Mouse (Mus musculus): ENCODE measurements around the gene Slc39a7. TPM values are rescaled to one million over a fixed set of nuclear protein-coding genes. Genes with fewer than 3 reads are reported as not detected.
"Not testable (repeated sequence)": the region's sequence is repeated elsewhere in the genome, so short reads cannot be mapped to it uniquely, and the experiment has no call there.

Slc39a7 gene
- polyA plus RNA-seq, 1 experiment from 2014 or later = 108 TPM

GRCm38 (mm10) chr17:33999341-34000149, 31.9 kb downstream of the Slc39a7 start:
- Histone ChIP-seq H3K36me3 (ENCODE audit: control insufficient read depth, insufficient read depth, low read length) (no peaks in the 10 kb centered on the region), H3K9ac (ENCODE audit: low read length) (peak overlapping the region; percentile 43), H3K4me2 (ENCODE audit: low read depth) (peak overlapping the region; percentile 90), H3K4me1 (ENCODE audit: control insufficient read depth, insufficient read depth, low read length) (no peaks in the 10 kb centered on the region), H3K27ac (ENCODE audit: low read depth, low read length) (no peak overlapping the region), H3K27me3 (ENCODE audit: control insufficient read depth, insufficient read depth, low read length) (peaks cover 12% of the 10 kb centered on the region), H3K9me3 (ENCODE audit: control insufficient read depth, low read length) (no peaks in the 10 kb centered on the region), H3K4me3 (ENCODE audit: low read depth, low read length) (peak overlapping the region; percentile 53)
- 2% methylated on average over 70 of the region's 87 CpGs for WGBS
- peak; percentile 58 for ATAC-seq (ENCODE audit: insufficient read depth, low FRiP score, low TSS enrichment)
- DNase-seq (ENCODE audit: low spot score) = peak; percentile 20

GRCm38 (mm10) chr17:33998697-33999096, 32.8 kb downstream of the Slc39a7 start:
- not testable (repeated sequence) for H3K4me1 ChIP-seq (ENCODE audit: control insufficient read depth, insufficient read depth, low read length); H3K9ac ChIP-seq (ENCODE audit: low read length); H3K4me3 ChIP-seq (ENCODE audit: low read depth, low read length); ATAC-seq (ENCODE audit: insufficient read depth, low FRiP score, low TSS enrichment); H3K36me3 ChIP-seq (ENCODE audit: control insufficient read depth, insufficient read depth, low read length); H3K4me2 ChIP-seq (ENCODE audit: low read depth); DNase-seq (ENCODE audit: low spot score); H3K9me3 ChIP-seq (ENCODE audit: control insufficient read depth, low read length); H3K27ac ChIP-seq (ENCODE audit: low read depth, low read length)
- 63% methylated on average over 5 of the region's 5 CpGs for WGBS
- peaks cover 12% of the 10 kb centered on the region for H3K27me3 ChIP-seq (ENCODE audit: control insufficient read depth, insufficient read depth, low read length)

- DNase-seq (ENCODE audit: low spot score); H3K27ac ChIP-seq (ENCODE audit: low read depth, low read length): not testable (repeated sequence)
These were observed 34.5 kb downstream of the Slc39a7 start for GRCm38 (mm10) chr17:33997025-33997424.

GRCm38 (mm10) chr17:33995651-33996050, 35.8 kb downstream of the Slc39a7 start:
- Histone ChIP-seq H3K27ac (ENCODE audit: low read depth, low read length) (no peak overlapping the region), H3K4me2 (ENCODE audit: low read depth) (no peak overlapping the region), H3K4me1 (ENCODE audit: control insufficient read depth, insufficient read depth, low read length) (no peaks in the 10 kb centered on the region), H3K27me3 (ENCODE audit: control insufficient read depth, insufficient read depth, low read length) (peaks cover 10% of the 10 kb centered on the region), H3K9me3 (ENCODE audit: control insufficient read depth, low read length) (no peaks in the 10 kb centered on the region), H3K36me3 (ENCODE audit: control insufficient read depth, insufficient read depth, low read length) (no peaks in the 10 kb centered on the region), H3K4me3 (ENCODE audit: low read depth, low read length) (no peak overlapping the region), H3K9ac (ENCODE audit: low read length) (no peak overlapping the region)
- DNase-seq (ENCODE audit: low spot score) (no peak), ATAC-seq (ENCODE audit: insufficient read depth, low FRiP score, low TSS enrichment) (no peak)
- 42% methylated on average over 3 of the region's 3 CpGs for WGBS

More at GRCm38 (mm10) chr17:33997025-33997424, 34.5 kb downstream of the Slc39a7 start:
- not testable (repeated sequence) for H3K9ac ChIP-seq (ENCODE audit: low read length); H3K9me3 ChIP-seq (ENCODE audit: control insufficient read depth, low read length); H3K36me3 ChIP-seq (ENCODE audit: control insufficient read depth, insufficient read depth, low read length); H3K4me1 ChIP-seq (ENCODE audit: control insufficient read depth, insufficient read depth, low read length); ATAC-seq (ENCODE audit: insufficient read depth, low FRiP score, low TSS enrichment); H3K4me3 ChIP-seq (ENCODE audit: low read depth, low read length); H3K4me2 ChIP-seq (ENCODE audit: low read depth)
- H3K27me3 ChIP-seq (ENCODE audit: control insufficient read depth, insufficient read depth, low read length) = peaks cover 12% of the 10 kb centered on the region
- 84% methylated on average over 2 of the region's 2 CpGs for WGBS

GRCm38 (mm10) chr17:33994959-33995358, 36.5 kb downstream of the Slc39a7 start:
- no peak overlapping the region for H3K4me2 ChIP-seq (ENCODE audit: low read depth)
- H3K9me3 ChIP-seq (ENCODE audit: control insufficient read depth, low read length) = no peaks in the 10 kb centered on the region
- ATAC-seq (ENCODE audit: insufficient read depth, low FRiP score, low TSS enrichment) (no peak), DNase-seq (ENCODE audit: low spot score) (no peak)
- H3K4me3 ChIP-seq (ENCODE audit: low read depth, low read length) = no peak overlapping the region
- H3K36me3 ChIP-seq (ENCODE audit: control insufficient read depth, insufficient read depth, low read length) = no peaks in the 10 kb centered on the region
- peaks cover 6% of the 10 kb centered on the region; the same call in 1 of the 2 replicates for H3K27me3 ChIP-seq (ENCODE audit: control insufficient read depth, insufficient read depth, low read length)
- no peaks in the 10 kb centered on the region for H3K4me1 ChIP-seq (ENCODE audit: control insufficient read depth, insufficient read depth, low read length)
- no peak overlapping the region for H3K27ac ChIP-seq (ENCODE audit: low read depth, low read length)
- WGBS = 91% methylated on average over 8 of the region's 8 CpGs
- no peak overlapping the region for H3K9ac ChIP-seq (ENCODE audit: low read length)

GRCm38 (mm10) chr17:33991788-33992664, 39.5 kb downstream of the Slc39a7 start:
- ATAC-seq (ENCODE audit: insufficient read depth, low FRiP score, low TSS enrichment) (no peak), DNase-seq (ENCODE audit: low spot score) (peak; percentile 75)
- Histone ChIP-seq H3K9me3 (ENCODE audit: control insufficient read depth, low read length) (no peaks in the 10 kb centered on the region), H3K4me1 (ENCODE audit: control insufficient read depth, insufficient read depth, low read length) (no peaks in the 10 kb centered on the region), H3K27me3 (ENCODE audit: control insufficient read depth, insufficient read depth, low read length) (no peaks in the 10 kb centered on the region), H3K4me3 (ENCODE audit: low read depth, low read length) (no peak overlapping the region), H3K27ac (ENCODE audit: low read depth, low read length) (no peak overlapping the region), H3K36me3 (ENCODE audit: control insufficient read depth, insufficient read depth, low read length) (no peaks in the 10 kb centered on the region), H3K9ac (ENCODE audit: low read length) (no peak overlapping the region), H3K4me2 (ENCODE audit: low read depth) (no peak overlapping the region)
- 32% methylated on average over 10 of the region's 10 CpGs for WGBS

GRCm38 (mm10) chr17:33982136-33982535, 49.3 kb downstream of the Slc39a7 start:
- not testable (repeated sequence) for ATAC-seq (ENCODE audit: insufficient read depth, low FRiP score, low TSS enrichment); H3K4me1 ChIP-seq (ENCODE audit: control insufficient read depth, insufficient read depth, low read length); H3K27ac ChIP-seq (ENCODE audit: low read depth, low read length); H3K9me3 ChIP-seq (ENCODE audit: control insufficient read depth, low read length); H3K4me3 ChIP-seq (ENCODE audit: low read depth, low read length); H3K36me3 ChIP-seq (ENCODE audit: control insufficient read depth, insufficient read depth, low read length); H3K9ac ChIP-seq (ENCODE audit: low read length)
- peaks cover 24% of the 10 kb centered on the region for H3K27me3 ChIP-seq (ENCODE audit: control insufficient read depth, insufficient read depth, low read length)
- WGBS = 11% methylated on average over 8 of the region's 8 CpGs
- peak; percentile 69 for DNase-seq (ENCODE audit: low spot score)
- H3K4me2 ChIP-seq (ENCODE audit: low read depth) = peak overlapping the region; percentile 41; the same call in 1 of the 2 replicates

- ATAC-seq (ENCODE audit: insufficient read depth, low FRiP score, low TSS enrichment) (peak; percentile 93), DNase-seq (ENCODE audit: low spot score) (peak; percentile 93)
- Histone ChIP-seq H3K27ac (ENCODE audit: low read depth, low read length) (peak overlapping the region; percentile 49), H3K4me3 (ENCODE audit: low read depth, low read length) (peak overlapping the region; percentile 33), H3K4me2 (ENCODE audit: low read depth) (peak overlapping the region; percentile 41), H3K27me3 (ENCODE audit: control insufficient read depth, insufficient read depth, low read length) (peaks cover 30% of the 10 kb centered on the region), H3K9ac (ENCODE audit: low read length) (peak overlapping the region; percentile 61)
- H3K9me3 ChIP-seq (ENCODE audit: control insufficient read depth, low read length); H3K36me3 ChIP-seq (ENCODE audit: control insufficient read depth, insufficient read depth, low read length); H3K4me1 ChIP-seq (ENCODE audit: control insufficient read depth, insufficient read depth, low read length): not testable (repeated sequence)
- WGBS = 1% methylated on average over 27 of the region's 27 CpGs
These were observed 50.1 kb downstream of the Slc39a7 start for GRCm38 (mm10) chr17:33981192-33981909.
